8 mouse cellular contexts compared by ENCODE assay signal in genomic region chr14:69503174-69503573, GRCm38 (mm10). TPM values are rescaled to one million over a fixed set of nuclear protein-coding genes. Genes with fewer than 3 reads are reported as not detected.
DNase-seq lines count a peak whose midpoint lies in the region; ATAC-seq and TF ChIP-seq lines count a peak whose summit lies in the region.
"Not testable (repeated sequence)": the region's sequence is repeated elsewhere in the genome, so short reads cannot be mapped to it uniquely, and the experiment has no call there.

Gene Gm16867 (minus strand): TSS chr14:69503362.

- no CpG with 5 or more reads among the region's 29 CpGs for WGBS in forebrain, embryonic 12.5 days
- no CpG with 5 or more reads among the region's 29 CpGs for WGBS in heart, embryonic 15.5 days
- WGBS in intestine, embryonic 14.5 days, result no CpG with 5 or more reads among the region's 29 CpGs
- no CpG with 5 or more reads among the region's 29 CpGs for WGBS in limb, embryonic 11.5 days
- no CpG with 5 or more reads among the region's 29 CpGs for WGBS in lung, embryonic 14.5 days
- no CpG with 5 or more reads among the region's 29 CpGs for WGBS in midbrain, embryonic 16.5 days
- WGBS in stomach, embryonic 15.5 days, result no CpG with 5 or more reads among the region's 29 CpGs

- H3K4me3 ChIP-seq in bone marrow macrophage, adult 2 months (ENCODE audit: insufficient read depth, low read length); forebrain, embryonic 12.5 days (replicated peaks); heart, embryonic 15.5 days; intestine, embryonic 14.5 days (ENCODE audit: low read depth, low read length); limb, embryonic 11.5 days (ENCODE audit: low read depth, low read length); lung, embryonic 14.5 days (ENCODE audit: low read depth, low read length); midbrain, embryonic 16.5 days (ENCODE audit: low read depth, low read length); stomach, embryonic 15.5 days (replicated peaks): not testable (repeated sequence)

- H3K27me3 ChIP-seq in forebrain, embryonic 12.5 days; heart, embryonic 15.5 days; intestine, embryonic 14.5 days (replicated peaks; ENCODE audit: control insufficient read depth, insufficient read depth, low read length); limb, embryonic 11.5 days (ENCODE audit: control insufficient read depth, insufficient read depth, low read length); lung, embryonic 14.5 days (ENCODE audit: insufficient read depth, low read length); midbrain, embryonic 16.5 days (ENCODE audit: control insufficient read depth, insufficient read depth, low read depth, low read length); stomach, embryonic 15.5 days (replicated peaks): not testable (repeated sequence)

- DNase-seq in intestine, embryonic 14.5 days (ENCODE audit: low spot score); limb, embryonic 11.5 days (ENCODE audit: low spot score); lung, embryonic 14.5 days: not testable (repeated sequence)

- H3K27ac ChIP-seq in bone marrow macrophage, adult 2 months (ENCODE audit: insufficient read depth, low read depth, low read length); forebrain, embryonic 12.5 days; heart, embryonic 15.5 days; intestine, embryonic 14.5 days (ENCODE audit: low read depth); limb, embryonic 11.5 days (replicated peaks; ENCODE audit: low read depth, low read length); lung, embryonic 14.5 days (ENCODE audit: low read depth); midbrain, embryonic 16.5 days (ENCODE audit: low read length); stomach, embryonic 15.5 days: not testable (repeated sequence)

- ATAC-seq in forebrain, embryonic 12.5 days (ENCODE audit: low FRiP score), result peak; percentile 99
- peak; percentile 97 for ATAC-seq in heart, embryonic 15.5 days (replicated peaks; ENCODE audit: insufficient number of reproducible peaks, insufficient read depth, low FRiP score, low read depth)
- ATAC-seq in intestine, embryonic 14.5 days (replicated peaks; ENCODE audit: low FRiP score, low TSS enrichment, low read depth), result peak; percentile 98
- ATAC-seq in limb, embryonic 11.5 days (ENCODE audit: insufficient number of reproducible peaks, low FRiP score, low TSS enrichment, low read depth), result peak; percentile 97
- ATAC-seq in lung, embryonic 14.5 days (ENCODE audit: insufficient read depth), result peak; percentile 99
- ATAC-seq in midbrain, embryonic 16.5 days, result peak; percentile 100
- peak; percentile 98 for ATAC-seq in stomach, embryonic 15.5 days (ENCODE audit: insufficient read depth, low FRiP score, low read depth)

- H3K9me3 ChIP-seq in forebrain, embryonic 12.5 days; heart, embryonic 15.5 days (replicated peaks); intestine, embryonic 14.5 days (ENCODE audit: control insufficient read depth, low read length); limb, embryonic 11.5 days (ENCODE audit: control insufficient read depth, low read length); lung, embryonic 14.5 days (ENCODE audit: low read depth, low read length); midbrain, embryonic 16.5 days (replicated peaks; ENCODE audit: control insufficient read depth, low read length, poor library complexity, severe bottlenecking); stomach, embryonic 15.5 days: not testable (repeated sequence)

- not testable (repeated sequence) for H3K9ac ChIP-seq in forebrain, embryonic 12.5 days; heart, embryonic 15.5 days; intestine, embryonic 14.5 days (ENCODE audit: low read length); limb, embryonic 11.5 days (ENCODE audit: low read length); lung, embryonic 14.5 days; midbrain, embryonic 16.5 days (ENCODE audit: low read depth, low read length); stomach, embryonic 15.5 days

- not testable (repeated sequence) for H3K4me1 ChIP-seq in bone marrow macrophage, adult 2 months (ENCODE audit: control insufficient read depth, insufficient read depth, low read length); forebrain, embryonic 12.5 days; heart, embryonic 15.5 days (replicated peaks); intestine, embryonic 14.5 days (replicated peaks; ENCODE audit: control insufficient read depth, insufficient read depth, low read length); limb, embryonic 11.5 days (ENCODE audit: control insufficient read depth, insufficient read depth, low read length); lung, embryonic 14.5 days (ENCODE audit: insufficient read depth); midbrain, embryonic 16.5 days (ENCODE audit: control insufficient read depth, insufficient read depth, low read length); stomach, embryonic 15.5 days

- TF ChIP-seq POLR2A in bone marrow macrophage, adult 2 months (IDR thresholded peaks at IDR 0.05; ENCODE audit: borderline replicate concordance, low read depth, low read length), result not testable (repeated sequence)

- not testable (repeated sequence) for TF ChIP-seq CTCF in bone marrow macrophage, adult 2 months (IDR thresholded peaks at IDR 0.05; ENCODE audit: low read depth, low read length); lung, embryonic 14.5 days (IDR thresholded peaks at IDR 0.05; ENCODE audit: low read depth)

- H3K4me2 ChIP-seq in forebrain, embryonic 12.5 days; heart, embryonic 15.5 days; intestine, embryonic 14.5 days (ENCODE audit: low read length); limb, embryonic 11.5 days (ENCODE audit: low read depth, severe bottlenecking); lung, embryonic 14.5 days; midbrain, embryonic 16.5 days (ENCODE audit: low read length); stomach, embryonic 15.5 days: not testable (repeated sequence)

- H3K36me3 ChIP-seq in forebrain, embryonic 12.5 days (replicated peaks); heart, embryonic 15.5 days; intestine, embryonic 14.5 days (ENCODE audit: control insufficient read depth, insufficient read depth, low read length); limb, embryonic 11.5 days (ENCODE audit: control insufficient read depth, insufficient read depth, low read length); lung, embryonic 14.5 days (ENCODE audit: insufficient read depth); midbrain, embryonic 16.5 days (ENCODE audit: control insufficient read depth, insufficient read depth, low read length); stomach, embryonic 15.5 days: not testable (repeated sequence)

RNA-seq across cellular contexts. Expression of gene Gm16867, which starts in this region (rescaled TPM):
- 9.9 and 13.1 TPM in 2 replicates for polyA plus RNA-seq in bone marrow macrophage, adult 2 months (2012; ENCODE audit: insufficient read depth, insufficient read length, missing spikeins)
- not detected in 2 replicates for polyA plus RNA-seq in forebrain, embryonic 12.5 days (2016; fragmentation: Nextera tagmentation; extraction: Ambion mirVana)
- polyA plus RNA-seq in heart, embryonic 15.5 days (2015; fragmentation: Nextera tagmentation; extraction: Ambion mirVana), result not detected in 2 replicates
- 0.34 TPM in 1 of 2 replicates, not detected in the other for polyA plus RNA-seq in intestine, embryonic 14.5 days (2014; fragmentation: Nextera tagmentation; extraction: Ambion mirVana)
- polyA plus RNA-seq in limb, embryonic 11.5 days (2014; fragmentation: Nextera tagmentation; extraction: Ambion mirVana), result not detected in 2 replicates
- not detected in 2 replicates for polyA plus RNA-seq in lung, embryonic 14.5 days (2014; fragmentation: Nextera tagmentation; extraction: Ambion mirVana)
- not detected in 2 replicates for polyA plus RNA-seq in midbrain, embryonic 16.5 days (2015; fragmentation: Nextera tagmentation; extraction: Ambion mirVana)
- polyA plus RNA-seq in stomach, embryonic 15.5 days (2015; fragmentation: Nextera tagmentation; extraction: Ambion mirVana), result not detected in 2 replicates

Comparison
In these comparisons a context has a peak if more than half of its experiments do, and no peak if none do; other contexts are left out.
1. Peak in ATAC-seq in forebrain, embryonic 12.5 days; RNA of the gene not detected or under 1 TPM.
2. Peak in ATAC-seq in heart, embryonic 15.5 days; RNA of the gene not detected or under 1 TPM.
3. Peak in ATAC-seq in intestine, embryonic 14.5 days; RNA of the gene not detected or under 1 TPM.
4. Peak in ATAC-seq in limb, embryonic 11.5 days; RNA of the gene not detected or under 1 TPM.
5. Peak in ATAC-seq in lung, embryonic 14.5 days; RNA of the gene not detected or under 1 TPM.
6. Peak in ATAC-seq in midbrain, embryonic 16.5 days; RNA of the gene not detected or under 1 TPM.
7. Peak in ATAC-seq in stomach, embryonic 15.5 days; RNA of the gene not detected or under 1 TPM.